Mouse (Mus musculus) gastrocnemius, adult 8-10 months (tissue): ENCODE data around the gene Wdr44. TPM values are rescaled to one million over a fixed set of nuclear protein-coding genes. Genes with fewer than 3 reads are reported as not detected.
"Not testable (repeated sequence)": the region's sequence is repeated elsewhere in the genome, so short reads cannot be mapped to it uniquely, and the experiment has no call there.

Experiments
- DNase-seq, 2 experiments: peaks; one replicate each; pipeline ENCODE4 v3.0.0; 2022; ENCODE audit warnings: low spot score in 2 of 2
- total RNA-seq, 4 experiments: library from RNA; stranded (reverse); gene quantifications; 2 replicates each; pipeline ENCODE4 v1.2.4; 2022

The Wdr44 gene
- total RNA-seq, result 10 to 100 TPM; 16.6 to 25.0 (median 20.1) TPM

- DNase-seq, result peak; percentile 90 to 95
These were observed at the start of gene Wdr44 for GRCm38 (mm10) chrX:23692722-23693442. Gene Wdr44 (plus strand): TSS chrX:23693051.

- no peak for DNase-seq
These were observed 44.5 kb upstream of the Wdr44 start for GRCm38 (mm10) chrX:23648371-23648770.

GRCm38 (mm10) chrX:23662216-23662615 lies 30.6 kb upstream of the Wdr44 start:
- no peak for DNase-seq

GRCm38 (mm10) chrX:23673193-23673592 lies 19.7 kb upstream of the Wdr44 start:
- DNase-seq, result no peak

GRCm38 (mm10) chrX:23675450-23675849 lies 17.4 kb upstream of the Wdr44 start:
- no peak for DNase-seq

- no peak for DNase-seq
These were observed 16.3 kb upstream of the Wdr44 start for GRCm38 (mm10) chrX:23676583-23676982.

GRCm38 (mm10) chrX:23677511-23677910 lies 15.3 kb upstream of the Wdr44 start:
- no peak for DNase-seq

- no peak for DNase-seq
These were observed 522 bp upstream of the Wdr44 start for GRCm38 (mm10) chrX:23692336-23692721.

GRCm38 (mm10) chrX:23693443-23694400 lies 871 bp downstream of the Wdr44 start:
- peak in 1 of 2 experiments; percentile 1 for DNase-seq

GRCm38 (mm10) chrX:23694588-23694987 lies 1.7 kb downstream of the Wdr44 start:
- DNase-seq, result no peak

- DNase-seq, result no peak
These were observed 2.3 kb downstream of the Wdr44 start for GRCm38 (mm10) chrX:23695109-23695508.

- no peak for DNase-seq
These were observed 4.5 kb downstream of the Wdr44 start for GRCm38 (mm10) chrX:23697346-23697745.

- no peak for DNase-seq
These were observed 6.2 kb downstream of the Wdr44 start for GRCm38 (mm10) chrX:23699023-23699422.

GRCm38 (mm10) chrX:23717247-23717646 lies 24.4 kb downstream of the Wdr44 start:
- no peak for DNase-seq

GRCm38 (mm10) chrX:23727463-23727862 lies 34.6 kb downstream of the Wdr44 start:
- no peak for DNase-seq

- DNase-seq, result no peak
These were observed 61.8 kb downstream of the Wdr44 start for GRCm38 (mm10) chrX:23754671-23755070.

- DNase-seq, result no peak
These were observed 75.0 kb downstream of the Wdr44 start for GRCm38 (mm10) chrX:23767849-23768248.

- no peak for DNase-seq
These were observed 114.3 kb downstream of the Wdr44 start for GRCm38 (mm10) chrX:23807125-23807524.

GRCm38 (mm10) chrX:23810365-23810764 lies 117.5 kb downstream of the Wdr44 start:
- DNase-seq, result no peak

GRCm38 (mm10) chrX:23813287-23813686 lies 120.4 kb downstream of the Wdr44 start:
- not testable (repeated sequence) for DNase-seq

GRCm38 (mm10) chrX:23822885-23823284 lies 130.0 kb downstream of the Wdr44 start:
- not testable (repeated sequence) for DNase-seq

- DNase-seq, result no peak
These were observed 130.7 kb downstream of the Wdr44 start for GRCm38 (mm10) chrX:23823398-23824023.
